Mouse (Mus musculus): Measurements from ENCODE around the gene Vmn1r45.

Vmn1r45 gene

DNA sequence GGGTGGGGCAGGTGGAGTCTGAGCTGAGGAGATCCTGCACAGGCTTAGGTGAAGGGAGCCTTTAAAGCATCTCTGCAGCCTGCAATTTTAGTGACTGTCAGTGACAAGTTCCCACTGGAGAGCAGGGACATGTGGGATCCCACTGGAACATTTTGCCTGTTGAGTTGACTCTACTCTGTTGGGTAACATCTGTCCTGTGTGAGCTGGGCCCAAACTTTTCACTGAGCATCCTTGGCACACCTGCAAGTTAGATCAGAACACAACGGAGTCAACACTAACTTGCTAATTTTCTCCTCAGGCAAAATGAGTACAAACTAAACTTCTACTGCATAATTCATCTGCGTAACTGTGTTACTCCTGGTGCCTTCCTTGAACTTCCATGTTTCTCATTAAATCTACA lies at the start of gene Vmn1r45:
Gene Vmn1r45, minus strand, starts transcription at position 101 of the 400 bp plus-strand sequence.
- DNase-seq, result peak; percentile 59

DNA sequence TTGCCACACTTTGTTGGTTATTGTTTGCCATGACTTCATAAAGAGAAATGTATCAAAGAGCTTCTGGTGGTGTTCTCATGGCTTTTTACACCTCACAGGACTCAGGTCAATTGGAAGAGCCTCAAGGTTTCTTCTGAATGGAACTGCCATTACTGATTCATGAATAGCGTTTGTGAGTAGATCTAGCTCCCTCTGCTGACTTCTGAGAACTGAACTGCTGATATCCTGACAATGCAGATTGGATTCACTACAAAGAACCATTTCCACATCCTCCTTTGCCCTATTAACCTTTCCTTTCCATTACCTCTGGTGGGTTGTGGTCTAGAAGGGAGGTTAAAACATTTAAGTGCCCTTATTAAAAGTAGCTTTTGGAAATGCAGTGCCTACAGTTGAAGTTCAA lies 45.6 kb upstream of the Vmn1r45 start:
- peak; percentile 53 for DNase-seq

DNA sequence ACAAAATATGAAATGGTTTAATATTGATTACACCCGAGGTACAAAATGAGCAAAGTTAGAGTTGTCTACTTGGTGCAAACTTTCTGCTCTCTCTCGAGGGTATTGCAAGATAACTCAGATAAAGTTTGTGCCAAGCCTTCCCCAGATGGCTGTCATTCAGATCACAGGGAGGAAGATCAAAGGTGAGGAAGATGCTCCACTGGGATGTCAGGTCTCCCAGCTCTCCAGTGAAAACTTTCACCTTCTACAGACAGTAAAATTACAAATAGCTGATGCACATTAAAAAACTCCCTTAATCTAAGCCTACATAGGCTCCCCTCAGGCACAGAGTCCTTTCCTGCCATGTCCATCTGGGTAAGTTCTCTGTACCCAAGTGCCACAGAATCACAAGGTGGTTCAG lies 28.6 kb upstream of the Vmn1r45 start, which contains the start of gene Vmn1r46:
Gene Vmn1r46, plus strand, starts transcription at position 301 of the 400 bp plus-strand sequence.
- peak; percentile 46 for DNase-seq

DNA sequence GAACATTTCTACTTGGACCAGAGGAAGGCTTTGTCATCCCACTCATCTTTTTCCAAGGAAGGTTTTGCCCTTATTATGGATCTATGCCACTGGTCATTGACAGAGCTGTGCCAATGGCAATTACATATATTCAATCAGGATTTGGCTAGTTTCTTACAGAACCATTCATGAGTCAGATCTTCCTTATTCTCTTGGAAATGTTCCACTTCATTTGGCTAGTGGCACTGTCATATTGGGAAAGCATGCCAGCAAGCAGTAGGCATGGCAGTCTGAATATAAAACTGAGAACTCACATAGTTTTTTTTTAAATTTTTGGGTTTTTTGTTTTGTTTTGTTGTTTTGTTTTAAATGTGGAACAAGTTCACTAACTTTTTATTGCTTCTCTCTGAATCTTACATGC lies 25.9 kb upstream of the Vmn1r45 start:
- DNase-seq, result no peak

DNA sequence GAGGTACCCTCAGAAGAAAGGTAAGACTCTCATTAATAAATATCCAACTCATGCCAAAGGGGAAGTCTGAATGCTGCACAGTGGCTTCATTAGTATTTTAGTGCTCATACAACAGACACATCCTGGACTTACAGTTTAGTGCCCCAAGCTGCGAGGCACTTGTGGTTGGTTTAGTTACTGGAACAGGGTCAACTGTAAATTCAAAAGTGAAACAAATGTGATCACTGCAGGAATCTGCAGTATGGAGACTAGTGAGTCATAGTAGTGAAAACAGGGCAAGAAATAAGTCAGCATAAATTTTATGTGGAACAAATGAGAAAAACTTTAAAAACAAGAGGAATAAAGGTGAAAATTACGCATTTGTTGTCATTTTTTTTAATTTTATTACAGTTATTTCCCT lies 13.2 kb upstream of the Vmn1r45 start:
- DNase-seq, result peak; percentile 35

DNA sequence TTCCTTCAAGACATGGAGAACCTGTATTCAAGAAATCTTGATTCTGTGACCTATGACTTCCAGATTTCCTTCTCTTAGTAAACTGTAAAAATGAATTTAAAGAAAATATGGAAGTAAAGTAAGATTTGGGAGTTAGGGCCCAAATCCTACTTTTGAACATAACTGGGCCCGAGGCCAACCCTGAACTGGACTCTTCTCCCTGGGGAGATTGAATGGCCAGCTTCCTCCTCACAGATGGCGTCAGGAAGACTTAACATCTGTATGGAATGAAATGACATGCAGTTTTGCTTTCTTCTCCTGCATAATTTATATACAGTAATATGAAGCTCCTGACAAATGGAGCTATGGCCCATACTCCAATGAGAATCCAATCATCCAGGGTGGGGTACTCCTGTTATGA lies 528 bp upstream of the Vmn1r45 start:
- peak; percentile 74 for DNase-seq

DNA sequence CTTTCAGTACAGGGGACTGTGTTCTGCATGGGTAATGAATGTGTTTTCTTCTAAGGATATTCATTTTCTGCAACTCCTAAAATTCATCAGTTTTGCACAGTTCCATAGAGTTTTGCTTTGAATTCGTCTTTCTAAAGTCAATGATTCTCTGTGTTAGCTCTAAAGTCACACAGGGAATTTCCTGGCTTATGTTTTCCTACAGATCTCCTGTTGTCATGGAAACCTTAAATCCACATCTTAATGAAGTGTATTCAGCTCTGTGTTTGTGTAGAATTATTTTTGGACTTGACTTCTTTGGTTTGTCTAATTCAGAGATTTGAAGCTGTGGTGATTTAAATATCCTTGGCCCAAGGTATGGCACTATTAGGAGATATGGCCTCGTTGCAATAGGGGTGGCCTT lies 56.6 kb downstream of the Vmn1r45 start:
- no peak for DNase-seq

DNA sequence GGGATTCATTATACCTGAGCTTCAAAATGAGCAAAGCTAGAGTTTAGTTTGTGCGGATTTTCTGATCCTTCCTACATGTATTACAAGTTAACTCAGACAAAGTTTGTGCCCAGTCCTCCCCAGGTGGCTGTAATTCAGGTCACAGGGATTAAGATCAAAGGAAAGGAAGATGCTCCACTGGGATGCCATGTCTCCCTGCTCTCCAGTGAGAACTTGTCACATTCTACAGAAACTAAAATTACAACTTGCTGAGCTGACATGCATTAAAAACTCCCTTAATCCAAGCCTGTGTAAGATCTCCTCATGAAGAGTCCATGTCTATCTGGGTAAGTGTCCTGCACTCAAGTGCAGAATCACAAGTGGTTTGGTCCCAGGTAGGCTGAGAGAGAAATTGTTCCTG lies 57.0 kb downstream of the Vmn1r45 start, which contains the start of gene Vmn1r44:
Gene Vmn1r44, plus strand, starts transcription at position 301 of the 400 bp plus-strand sequence.
- DNase-seq, result no peak

All from heart, adult 11 months (tissue).